Mouse (Mus musculus) megakaryocyte, embryonic 14.5 days (primary cell): ENCODE data around the gene Rpl10-ps3.

Source experiments
- FLI1 ChIP-seq: IDR thresholded peaks from 2 replicates; pipeline ENCODE4 v1.6.1; 2012; ENCODE audit warnings: low read length, inconsistent platforms, mixed read lengths
- GATA1 ChIP-seq: IDR thresholded peaks from 3 replicates; pipeline ENCODE4 v1.6.1; 2012; ENCODE audit warnings: mixed read lengths, low read length, inconsistent platforms, borderline replicate concordance

DNA sequence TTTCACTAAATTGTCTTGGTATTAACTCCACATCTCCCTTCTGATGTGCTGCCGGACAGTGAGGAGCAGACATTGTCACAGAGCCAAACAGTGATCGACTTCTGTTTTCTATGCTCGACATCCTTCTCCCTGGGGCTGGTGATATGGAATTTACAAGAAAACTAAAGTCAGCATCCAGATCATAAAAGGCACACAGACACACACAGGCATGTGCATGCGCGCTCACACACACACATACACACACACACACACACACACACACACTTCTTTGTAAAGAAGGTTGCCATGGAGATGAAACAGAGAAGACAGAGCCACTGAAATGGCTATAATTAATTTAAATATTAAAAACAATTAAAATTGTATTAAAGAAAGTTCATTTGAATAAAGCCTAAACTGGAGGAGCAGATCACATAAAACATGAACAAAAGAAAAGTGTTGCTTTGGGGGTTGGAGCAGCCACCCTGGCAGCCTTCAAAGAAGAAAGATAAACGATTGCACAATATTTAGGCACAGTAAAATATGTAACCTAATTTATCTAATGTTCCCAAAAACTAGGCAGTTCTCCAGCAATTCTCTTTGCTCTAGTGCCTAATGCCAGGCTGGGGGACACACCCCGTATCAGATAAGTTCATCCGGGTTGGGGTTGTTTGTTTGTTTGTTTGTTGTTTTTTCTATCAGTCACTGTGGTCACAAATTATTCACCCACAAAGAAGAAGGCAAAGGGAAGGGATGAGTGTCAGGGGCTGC, 24.0 kb upstream of the Rpl10-ps3 start:
- no peak for TF ChIP-seq GATA1
- no peak for TF ChIP-seq FLI1
